Mouse (Mus musculus) splenic B cell, adult 2 months (primary cell): ENCODE data around the gene Pym1.

ENCODE experiments used
- DNase-seq: peaks from one replicate; pipeline ENCODE4 v3.0.0-alpha.2; 2011; ENCODE audit warnings: low read depth, low spot score
- H3K27me3 ChIP-seq: 2 replicates; pipeline ENCODE4 v1.6.1; 2012; ENCODE audit warnings: mild to moderate bottlenecking, low read length, moderate library complexity, mixed read lengths; ENCODE audit not compliant: control insufficient read depth, poor library complexity, insufficient read depth, severe bottlenecking
- H3K36me3 ChIP-seq: 2 replicates; pipeline ENCODE4 v1.6.1; 2012; ENCODE audit warnings: mild to moderate bottlenecking, low read length, moderate library complexity, mixed read lengths; ENCODE audit not compliant: control insufficient read depth, poor library complexity, insufficient read depth, severe bottlenecking

The Pym1 gene

DNA sequence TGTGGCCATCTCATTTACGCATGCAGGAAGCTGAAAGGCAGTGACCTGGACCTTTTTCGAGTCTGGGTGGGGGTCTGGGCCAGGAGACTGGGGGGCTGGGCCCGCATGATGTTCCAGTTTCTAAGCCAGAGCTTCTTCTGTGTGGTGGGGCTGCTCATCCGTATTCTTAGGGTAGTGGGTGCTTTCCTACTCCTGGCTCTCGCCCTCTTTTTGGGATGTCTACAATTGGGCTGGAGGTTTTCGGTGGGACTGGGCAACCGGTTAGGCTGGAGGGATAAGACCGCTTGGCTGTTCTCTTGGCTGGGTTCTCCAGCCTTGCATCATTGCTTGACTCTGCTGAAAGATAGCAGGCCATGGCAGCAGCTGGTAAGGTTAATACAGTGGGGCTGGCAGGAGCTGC lies 59.3 kb downstream of the Pym1 start:
- Histone ChIP-seq H3K27me3 (no peaks in the 10 kb centered on the region), H3K36me3 (peaks cover 5% of the 10 kb centered on the region; the same call in 1 of the 2 replicates)
- DNase-seq = no peak
